Mouse (Mus musculus): Measurements from ENCODE around the gene Ift27. TPM values are rescaled to one million over a fixed set of nuclear protein-coding genes. Genes with fewer than 3 reads are reported as not detected.

The Ift27 gene
- total RNA-seq (2021) = 10 to 100 TPM; 32.1 to 32.8 TPM
- long read RNA-seq, experiment 1, transcript Ift27-201 (7 exons, 1,013 nt) = major isoform, 33 of 38 reads
- long read RNA-seq, experiment 1, partial matches to known transcripts = 3 of 38 reads
- long read RNA-seq, experiment 1, other reads (novel, unspliced or antisense) = 2 of 38 reads
- long read RNA-seq, experiment 2, transcript Ift27-201 (7 exons, 1,013 nt) = major isoform, 22 of 28 reads
- long read RNA-seq, experiment 2, partial matches to known transcripts = 4 of 28 reads
- long read RNA-seq, experiment 2, other reads (novel, unspliced or antisense) = 2 of 28 reads

DNA sequence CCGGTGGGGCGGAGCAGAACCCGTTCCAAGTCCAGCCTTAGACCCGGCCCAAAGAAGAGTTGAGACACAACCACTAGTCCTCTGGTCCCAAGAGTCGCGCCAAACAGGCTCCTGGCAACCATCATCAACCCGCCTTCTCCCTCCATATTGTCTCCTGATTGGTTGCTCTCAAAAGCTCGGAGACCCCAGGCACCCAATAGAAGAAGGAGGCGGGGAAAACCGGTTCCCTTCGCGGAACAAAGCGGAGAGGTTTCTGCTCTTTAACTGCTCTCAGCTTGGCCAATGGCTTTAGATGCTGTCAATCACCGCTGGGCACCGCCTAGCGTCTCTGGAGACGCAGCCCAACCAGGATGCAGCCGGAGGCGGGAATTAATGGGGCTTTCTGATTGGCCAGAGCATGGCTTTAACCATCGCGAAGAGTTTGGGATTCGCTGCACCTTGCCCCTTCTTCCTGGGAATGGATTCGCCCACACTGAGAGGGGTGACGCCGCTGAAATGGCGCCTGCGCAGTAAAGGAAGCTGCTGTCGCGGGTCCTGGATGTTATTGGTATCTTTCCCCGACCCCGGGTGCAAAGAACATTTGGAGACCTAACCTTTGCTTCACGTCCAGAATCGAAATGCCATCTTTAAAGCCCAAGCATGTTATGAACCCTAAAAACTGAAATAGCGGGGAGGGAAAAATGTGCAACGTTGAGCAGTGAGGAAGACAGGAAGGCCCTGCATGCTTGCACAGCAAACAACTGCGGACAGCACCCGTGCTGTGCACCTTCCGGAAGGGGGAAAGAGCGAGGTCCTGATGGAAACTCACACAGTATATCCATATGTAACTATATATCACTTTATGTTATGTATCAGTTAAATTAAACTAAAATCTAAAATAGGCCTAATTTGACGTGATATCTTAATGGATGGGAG is at the start of gene Ift27:
Gene Ift27, minus strand, starts transcription at position 136 of the 915 bp plus-strand sequence.
- DNase-seq (ENCODE audit: low spot score in 2 of 2) = peak; percentile 74 to 94

DNA sequence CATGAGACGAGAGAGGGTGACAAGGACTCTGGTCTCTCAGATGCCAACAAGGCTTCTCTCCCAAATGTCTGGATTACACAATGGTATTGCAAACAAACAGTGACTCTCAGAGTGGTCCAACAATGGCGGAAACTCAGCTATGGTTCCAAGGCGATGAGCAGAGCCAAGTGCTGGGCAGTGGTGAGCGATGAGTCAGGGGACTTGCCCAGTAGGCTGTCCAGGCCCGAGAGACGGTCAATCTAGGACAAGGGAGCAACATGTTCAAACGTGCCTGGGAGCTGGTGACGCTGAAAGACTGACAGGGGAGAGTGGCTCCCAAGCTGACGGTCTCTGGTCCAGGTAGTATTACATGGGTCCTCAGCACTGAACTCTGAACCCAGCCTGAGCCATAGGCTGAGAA is 41.4 kb upstream of the Ift27 start:
- no peak for DNase-seq (ENCODE audit: low spot score in 2 of 2)

DNA sequence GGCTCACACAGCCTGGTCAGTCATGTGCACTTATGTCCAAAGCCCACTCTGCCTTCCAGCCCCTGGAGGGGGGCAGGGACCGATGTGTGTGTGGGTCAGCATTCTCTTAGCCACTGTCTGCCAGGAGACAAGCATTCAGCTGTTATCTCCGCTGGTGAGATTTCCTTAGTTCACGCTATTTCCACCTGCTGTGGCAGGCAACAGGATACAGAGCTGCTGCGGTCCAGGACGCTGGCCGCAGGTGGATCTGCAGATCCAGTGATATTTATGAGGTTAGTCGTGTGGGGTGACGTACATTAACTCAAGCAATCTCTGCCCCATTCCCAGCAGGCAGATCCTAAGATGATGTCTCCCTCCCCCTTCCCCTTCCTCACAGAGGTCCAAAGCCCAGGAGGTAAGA is 37.5 kb upstream of the Ift27 start:
- no peak for DNase-seq (ENCODE audit: low spot score in 2 of 2)

DNA sequence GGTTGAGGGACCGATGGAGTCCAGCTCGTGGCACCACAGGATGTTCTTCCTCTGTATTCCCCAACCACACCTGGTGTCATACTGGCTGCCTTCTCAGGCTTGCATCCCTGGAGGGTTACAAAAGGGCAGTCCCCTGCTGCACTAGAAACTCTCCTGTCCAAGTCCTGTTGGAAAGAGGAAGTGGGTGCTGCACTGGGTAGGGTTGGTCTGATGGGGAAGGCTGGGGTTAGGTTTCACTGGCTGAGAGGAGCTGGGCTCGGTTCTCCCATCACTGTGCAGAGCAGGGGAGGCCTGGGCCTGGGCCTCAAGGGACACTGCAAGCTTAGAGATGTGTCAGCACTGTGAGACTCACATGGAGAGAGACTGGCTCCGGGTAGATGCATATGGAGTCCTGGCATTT is 36.3 kb upstream of the Ift27 start:
- DNase-seq (ENCODE audit: low spot score in 2 of 2) = no peak

DNA sequence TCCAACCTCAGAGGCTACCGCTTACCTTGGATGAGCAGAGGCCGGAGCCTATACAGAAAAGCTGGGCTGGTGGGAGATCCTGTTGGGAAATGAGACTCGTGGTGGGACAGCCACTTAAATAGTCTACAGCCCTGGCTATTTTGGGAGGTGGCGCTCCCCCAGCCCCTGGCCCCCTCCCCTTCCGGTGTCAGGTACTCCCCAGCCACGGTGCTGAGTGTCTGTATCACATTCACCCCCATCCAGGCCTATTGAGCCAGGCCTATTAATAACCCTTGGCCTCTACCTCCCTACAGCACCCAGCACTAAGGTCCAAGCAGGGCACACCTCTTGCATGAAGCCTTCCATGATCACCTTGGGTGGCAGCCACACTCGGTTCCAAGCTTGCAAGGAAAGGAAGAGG is 32.4 kb upstream of the Ift27 start, which contains the start of gene Pvalb:
Gene Pvalb, minus strand, starts transcription at position 89 of the 400 bp plus-strand sequence.
- DNase-seq (ENCODE audit: low spot score in 2 of 2) = no peak

DNA sequence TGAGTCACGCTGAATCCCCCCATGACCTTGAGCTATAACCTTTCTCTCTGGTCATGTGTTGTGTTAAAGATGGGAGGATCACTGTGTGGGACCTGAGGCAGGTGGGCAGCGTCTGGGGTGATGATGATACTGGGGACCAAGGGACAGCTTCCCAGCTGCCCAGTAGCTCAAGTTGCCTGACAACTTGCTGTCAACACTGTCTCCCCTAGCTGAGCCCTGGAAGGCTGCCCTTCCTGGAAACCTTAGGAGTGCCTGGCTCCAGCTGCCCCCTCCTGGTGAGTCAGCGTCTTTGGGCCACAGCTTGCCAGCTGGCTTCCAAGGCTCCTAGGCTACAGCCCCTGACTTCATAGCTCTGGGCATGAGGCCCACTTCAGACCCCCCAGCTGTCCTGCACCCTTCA is 31.3 kb upstream of the Ift27 start:
- no peak for DNase-seq (ENCODE audit: low spot score in 2 of 2)

DNA sequence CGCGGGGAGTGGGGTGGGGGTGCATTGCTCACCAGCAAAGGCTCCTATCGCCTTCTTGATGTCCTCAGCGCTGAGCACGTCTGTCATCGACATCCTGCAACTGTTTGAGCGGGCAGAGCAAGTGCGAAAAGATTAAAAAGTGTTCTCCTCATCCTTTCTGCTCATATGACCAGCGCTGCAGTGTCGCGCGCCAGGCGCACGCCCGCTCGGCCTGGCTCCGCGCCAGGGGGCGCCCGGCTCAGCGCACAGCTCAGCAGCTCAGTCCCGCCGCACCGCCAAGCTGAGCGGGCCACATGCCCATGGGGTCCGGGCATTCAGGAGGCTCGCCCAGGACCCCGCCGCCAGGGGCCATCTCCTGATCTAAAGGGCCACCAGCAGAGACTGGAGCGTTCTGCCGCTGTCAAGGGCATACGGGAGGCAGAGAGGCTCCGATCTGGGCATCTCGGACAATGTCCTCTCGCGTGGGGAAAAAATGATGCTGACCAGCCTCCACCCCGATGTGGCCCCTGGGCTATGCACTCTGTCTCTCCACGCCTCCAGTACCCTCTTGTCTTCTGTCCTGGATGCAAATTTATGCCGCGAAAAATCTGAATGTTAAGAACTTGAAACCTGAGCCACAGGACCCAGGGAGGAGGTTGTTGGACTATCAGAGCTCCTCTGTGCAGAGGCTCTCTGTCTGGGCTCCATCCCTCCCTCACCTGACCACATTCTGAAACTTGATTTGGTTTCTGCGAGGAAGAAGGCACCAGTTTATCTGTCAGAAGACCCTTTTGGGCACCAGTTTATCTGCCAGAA is 30.3 kb upstream of the Ift27 start:
- peak in 1 of 2 experiments; percentile 22 for DNase-seq (ENCODE audit: low spot score in 2 of 2)

DNA sequence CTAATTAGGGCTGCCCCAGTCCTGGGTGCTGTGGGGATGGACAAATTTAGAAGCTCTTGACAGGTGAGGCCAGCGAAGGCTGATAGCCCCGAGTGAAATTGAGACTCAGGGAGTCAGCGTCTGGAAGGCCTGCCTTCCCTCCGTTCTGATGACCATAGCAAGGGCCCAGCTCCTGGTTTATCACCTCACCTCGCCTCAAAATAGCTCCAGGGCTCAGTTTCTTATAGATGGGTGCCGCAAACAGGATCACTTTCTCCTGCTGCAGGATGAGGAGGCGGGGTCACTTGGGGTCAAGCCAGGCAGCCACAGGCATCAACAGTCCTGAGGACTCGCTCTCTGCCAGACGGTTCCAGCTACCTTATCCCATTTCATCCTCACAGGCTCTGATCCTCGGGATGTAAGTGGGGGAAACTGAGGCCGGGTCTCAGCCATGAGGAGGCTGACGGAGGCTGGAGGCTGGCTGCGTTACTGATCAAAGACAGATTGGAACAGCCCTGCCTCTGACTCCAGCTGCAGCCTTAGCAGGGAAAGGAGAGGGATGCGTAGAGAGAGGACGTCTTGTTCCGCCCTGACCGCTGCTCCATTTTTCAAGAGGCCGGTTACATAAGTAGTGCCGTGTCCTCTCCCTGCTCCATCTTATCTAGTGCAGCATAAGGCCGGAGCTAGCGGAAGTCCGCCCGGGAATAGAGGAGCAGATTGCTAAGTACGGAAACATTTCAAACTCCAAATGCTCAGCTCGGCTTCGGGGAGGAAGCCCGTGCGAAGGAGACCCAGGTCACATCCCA is 21.4 kb upstream of the Ift27 start:
- no peak for DNase-seq (ENCODE audit: low spot score in 2 of 2)

DNA sequence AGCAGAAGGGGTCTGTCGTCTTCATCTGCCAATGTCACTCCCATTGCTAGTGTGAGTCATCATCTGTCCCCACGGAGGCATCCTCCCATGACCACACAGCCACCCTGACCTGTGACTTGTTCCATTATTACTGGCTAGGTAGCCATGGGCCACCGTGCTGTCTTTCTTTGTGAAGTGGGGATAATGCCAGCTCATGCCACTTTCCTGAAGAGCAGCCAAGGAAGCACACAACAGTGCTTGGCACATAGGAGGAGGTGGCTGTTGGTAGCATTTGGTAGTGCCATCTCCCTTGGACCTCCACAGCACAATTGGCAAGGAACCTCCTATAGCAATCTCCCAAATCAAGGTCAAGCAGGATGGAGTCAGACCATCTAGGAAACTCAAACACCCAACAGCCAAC is 20.4 kb upstream of the Ift27 start:
- no peak for DNase-seq (ENCODE audit: low spot score in 2 of 2)

DNA sequence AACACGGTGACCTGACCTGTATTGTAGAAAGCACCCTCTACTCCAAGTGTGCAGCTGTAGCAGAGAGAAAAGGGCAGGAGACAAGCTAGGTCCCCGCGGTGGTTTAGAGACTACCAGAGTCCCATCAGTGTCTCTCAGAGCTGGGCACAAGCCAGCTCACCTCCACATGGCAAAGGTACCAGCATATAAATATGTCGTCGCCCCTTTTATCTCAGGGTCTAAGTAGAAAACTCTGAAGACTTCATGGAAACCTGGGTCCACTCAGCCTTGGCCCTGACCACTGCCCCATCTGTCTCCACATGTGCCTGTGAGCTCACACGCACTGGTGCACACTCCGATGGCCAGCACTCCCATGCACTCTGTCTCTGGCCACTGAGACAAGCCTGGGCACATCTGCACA is 15.7 kb upstream of the Ift27 start:
- DNase-seq (ENCODE audit: low spot score in 2 of 2) = no peak

DNA sequence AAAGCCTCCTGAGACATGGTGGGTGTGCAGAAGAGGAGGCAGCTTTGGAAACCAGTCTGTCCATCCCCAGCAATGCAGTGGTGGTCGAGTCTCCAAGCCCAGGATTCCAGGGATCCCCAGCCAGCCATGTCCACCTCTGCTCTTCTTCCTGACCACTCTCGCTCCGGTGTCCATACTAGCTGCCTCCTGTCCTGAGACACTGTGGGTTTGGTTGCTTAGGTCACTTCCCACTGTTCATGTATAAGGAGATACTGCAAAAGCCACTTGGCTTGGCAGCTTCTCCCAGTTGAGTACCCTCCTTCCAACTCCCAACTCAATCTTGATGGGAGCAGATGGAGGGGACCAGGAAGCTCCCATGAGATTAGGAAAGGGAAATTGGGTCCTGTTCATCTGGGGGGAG is 14.6 kb upstream of the Ift27 start:
- no peak for DNase-seq (ENCODE audit: low spot score in 2 of 2)

DNA sequence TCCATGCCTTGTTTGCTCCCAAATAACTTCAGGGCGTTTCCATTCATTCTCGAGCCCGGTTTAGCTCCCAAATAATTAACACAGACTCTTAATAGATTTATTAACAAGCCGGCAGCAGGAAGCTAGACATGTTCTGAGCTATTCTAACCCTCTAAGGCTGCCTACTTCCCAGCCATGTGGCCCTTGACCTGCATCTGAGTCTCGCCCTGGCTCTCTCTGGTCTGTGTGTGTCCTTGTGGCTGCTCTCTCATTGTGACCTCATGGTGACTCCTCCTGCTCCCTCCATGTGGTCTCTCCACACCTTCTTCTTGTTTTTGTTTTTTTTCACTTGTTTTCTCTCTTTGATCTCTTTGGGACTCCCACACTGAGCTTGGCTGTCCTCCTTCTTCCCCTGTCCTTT is 13.0 kb upstream of the Ift27 start:
- no peak for DNase-seq (ENCODE audit: low spot score in 2 of 2)

DNA sequence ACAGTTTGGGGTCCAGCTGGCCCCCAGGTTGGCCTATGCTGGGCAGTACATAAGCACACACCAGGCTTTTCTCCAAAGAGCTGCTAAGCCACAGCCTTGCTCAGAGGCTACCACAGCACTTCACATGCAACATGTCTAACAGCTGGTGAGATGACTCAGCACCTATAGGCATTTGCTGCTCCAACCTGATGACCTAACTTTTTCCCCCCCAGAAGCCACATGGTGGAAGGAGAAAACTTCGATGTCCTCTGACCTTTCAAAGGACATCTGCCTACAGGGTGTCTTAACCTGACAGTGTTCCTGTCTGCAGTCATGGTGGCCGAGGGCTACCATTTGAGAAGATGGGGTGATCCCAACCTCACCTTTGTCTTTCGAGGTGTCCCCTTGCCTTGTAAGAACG is 11.7 kb upstream of the Ift27 start:
- DNase-seq (ENCODE audit: low spot score in 2 of 2) = no peak

DNA sequence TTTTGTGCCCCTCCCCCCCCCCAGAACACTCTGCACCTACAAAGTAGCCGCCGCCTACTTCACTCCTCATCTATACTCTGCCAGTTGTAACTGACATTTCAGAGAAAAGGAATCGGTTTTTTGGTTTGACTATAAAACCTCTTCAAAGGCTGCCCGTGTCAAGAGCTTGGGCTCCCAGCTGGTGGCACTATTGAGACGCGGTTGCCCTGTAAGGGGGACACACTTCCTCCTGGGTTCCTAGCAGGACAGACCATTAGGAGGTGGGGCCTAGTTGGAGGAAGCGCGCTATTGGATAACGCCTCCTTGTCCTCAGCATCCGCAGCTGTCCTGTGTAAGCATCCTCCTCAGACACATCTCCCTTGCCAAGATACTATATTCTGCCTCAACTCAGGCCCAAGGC is 10.9 kb upstream of the Ift27 start:
- peak in 1 of 2 experiments; percentile 33 for DNase-seq (ENCODE audit: low spot score in 2 of 2)

DNA sequence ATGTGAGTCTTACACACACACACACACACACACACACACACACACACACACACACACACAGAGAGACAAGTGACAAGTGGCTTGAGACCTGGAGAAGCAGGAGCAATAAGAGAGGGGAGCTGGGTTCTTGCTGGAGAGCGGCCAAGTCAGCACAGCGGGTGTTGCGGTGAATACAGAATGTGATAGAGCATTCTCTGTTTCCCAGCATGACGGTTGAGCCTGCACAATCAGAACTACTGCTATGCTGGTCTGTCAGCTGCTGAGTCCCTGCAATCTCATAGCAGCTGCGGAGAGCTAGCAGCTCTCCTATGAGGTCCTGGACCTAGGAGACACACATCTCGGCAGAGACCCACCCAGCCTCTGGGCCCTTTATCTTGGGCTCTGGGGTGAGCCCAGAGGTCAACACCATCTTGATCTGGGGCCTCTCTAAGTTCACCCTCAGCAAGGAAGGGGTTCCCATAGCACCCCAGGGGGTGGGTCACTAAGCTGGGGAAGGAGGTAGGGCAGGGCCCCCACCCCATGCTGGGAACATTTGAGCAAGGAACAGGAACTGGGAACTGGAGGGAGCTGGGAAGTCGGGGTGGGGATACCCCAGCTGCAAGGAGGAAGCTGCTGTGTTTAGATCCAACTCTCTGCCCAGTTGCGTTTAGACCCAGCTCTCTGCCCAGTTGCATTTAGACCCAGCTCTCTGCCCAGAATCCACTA is 7.9 kb upstream of the Ift27 start:
- no peak for DNase-seq (ENCODE audit: low spot score in 2 of 2)

DNA sequence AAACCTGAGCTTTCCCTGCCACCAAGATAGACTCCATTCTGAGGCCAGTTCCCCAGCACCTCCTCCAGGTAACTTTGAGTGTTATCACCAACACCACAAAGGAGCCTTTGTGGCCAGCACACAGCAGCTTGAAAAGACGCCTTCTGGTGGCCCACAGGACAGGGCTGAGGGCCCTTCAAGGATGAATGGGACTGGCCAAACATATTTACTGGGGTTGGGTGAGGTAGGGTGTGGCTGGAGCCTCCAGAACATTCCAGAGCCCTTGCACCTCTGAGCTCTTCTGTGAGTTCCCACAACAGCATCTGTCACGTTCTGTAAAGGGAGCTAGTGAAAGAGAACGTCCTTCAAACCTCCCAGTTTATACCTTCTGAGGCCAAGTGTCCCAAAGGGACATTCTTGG is 5.9 kb upstream of the Ift27 start:
- DNase-seq (ENCODE audit: low spot score in 2 of 2) = no peak

DNA sequence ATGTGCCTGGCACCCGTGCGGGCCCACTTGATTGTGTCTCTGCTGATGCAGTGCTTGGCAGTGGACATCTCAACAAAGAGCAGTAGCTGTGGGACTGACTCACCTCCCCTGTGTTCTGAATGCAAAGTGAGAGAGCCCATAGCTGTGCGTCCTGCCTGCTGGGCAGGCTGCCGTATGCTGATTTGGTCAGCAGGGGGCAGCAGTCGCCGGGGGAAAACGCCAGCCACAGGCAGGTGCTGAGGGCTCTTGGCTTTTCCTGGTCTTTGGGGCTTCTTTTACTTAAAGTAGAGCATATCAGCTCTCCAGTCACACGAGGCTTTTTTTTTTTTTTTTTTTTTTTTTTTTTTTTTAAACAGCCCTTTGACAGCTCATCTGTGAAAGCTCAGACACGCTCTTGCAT is 4.5 kb upstream of the Ift27 start:
- peak; percentile 64 to 73 for DNase-seq (ENCODE audit: low spot score in 2 of 2)

DNA sequence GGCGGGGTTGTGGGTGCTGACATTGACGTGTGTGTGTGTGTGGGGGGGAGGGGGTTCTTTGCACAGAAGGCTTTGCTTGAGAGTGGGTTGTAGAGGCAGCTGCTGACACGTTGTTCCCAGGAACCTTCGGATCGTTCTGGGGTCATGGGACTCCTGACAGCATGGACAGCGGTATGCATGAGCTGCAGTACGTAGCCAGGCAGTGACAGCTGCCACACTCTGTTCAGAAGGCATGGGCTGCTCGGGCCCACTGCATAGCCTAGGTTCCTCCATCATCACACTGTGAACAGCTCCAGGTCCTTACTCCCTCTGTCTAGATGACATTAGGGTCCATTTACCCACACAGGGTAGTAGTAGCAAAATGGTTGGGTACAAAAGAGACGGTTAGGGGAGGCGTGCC is 3.4 kb upstream of the Ift27 start:
- no peak for DNase-seq (ENCODE audit: low spot score in 2 of 2)

DNA sequence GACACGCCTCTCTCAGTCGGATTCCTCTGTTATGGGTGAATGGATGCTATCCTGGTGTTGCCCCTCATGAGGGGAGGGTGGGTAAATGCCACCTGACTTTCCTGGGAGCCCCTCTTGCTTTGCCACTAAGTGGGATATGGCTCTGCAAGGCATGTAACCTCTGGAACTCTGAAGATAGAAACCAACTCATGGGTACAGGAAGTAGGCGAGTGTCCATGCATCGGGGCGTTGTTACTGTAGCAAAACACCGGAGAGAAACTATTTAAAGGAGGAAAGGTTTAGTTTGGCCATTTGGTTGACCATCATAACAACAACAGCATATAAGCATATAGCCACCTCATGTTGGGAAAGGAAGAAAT is 959 bp upstream of the Ift27 start:
- DNase-seq (ENCODE audit: low spot score in 2 of 2) = no peak
